Mouse (Mus musculus) brain, embryonic 14.5 days (tissue): ENCODE measurements around the gene Capn8.

Experiments
- CTCF ChIP-seq: fragments of 200-500 bp; IDR thresholded peaks from 2 replicates; pipeline ENCODE4 v1.5.1; 2012; ENCODE audit warnings: inconsistent platforms, mild to moderate bottlenecking, moderate library complexity, borderline replicate concordance; ENCODE audit not compliant: insufficient read depth, insufficient read length; ENCODE audit errors: extremely low read depth
- POLR2A ChIP-seq: fragments of 200-500 bp; IDR thresholded peaks from 2 replicates; pipeline ENCODE4 v1.6.1; 2012; ENCODE audit warnings: mild to moderate bottlenecking, inconsistent platforms, borderline replicate concordance; ENCODE audit not compliant: poor library complexity, insufficient read depth, insufficient read length, severe bottlenecking; ENCODE audit errors: extremely low read depth

DNA sequence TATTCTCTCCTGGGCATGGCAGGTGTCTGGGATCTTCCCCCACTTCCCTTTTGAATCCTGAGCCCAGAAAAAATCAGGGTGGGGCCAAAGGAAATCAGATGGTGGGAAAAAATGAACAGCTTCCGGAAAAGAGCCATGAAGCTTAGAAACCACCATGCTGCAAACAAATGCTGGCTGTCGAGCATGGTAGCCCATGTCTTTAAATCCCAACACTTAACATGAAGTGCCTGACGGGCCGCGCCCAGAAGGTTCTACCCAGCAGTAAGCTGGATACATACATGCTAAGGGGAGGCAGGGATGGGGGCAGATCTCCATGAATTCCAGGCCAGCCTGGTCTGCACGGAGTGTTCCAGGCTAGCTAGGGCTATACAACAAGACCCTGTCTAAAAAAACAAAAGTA is 46.0 kb upstream of the Capn8 start:
- TF ChIP-seq POLR2A (no peak), CTCF (no peak)
